Mouse (Mus musculus) brown adipose tissue, adult 24 weeks (tissue): ENCODE data around the gene Cyp3a13. TPM values are rescaled to one million over a fixed set of nuclear protein-coding genes. Genes with fewer than 3 reads are reported as not detected.
A peak's percentile ranks its signal among the peaks of the same experiment; 100 is the strongest.
"Not testable (repeated sequence)": the region's sequence is repeated elsewhere in the genome, so short reads cannot be mapped to it uniquely, and the experiment has no call there.

Experiments
- H3K27ac ChIP-seq: fragments of 200-500 bp; replicated peaks from 2 replicates; pipeline ENCODE4 v1.5.1; 2012; ENCODE audit warnings: low read depth, mild to moderate bottlenecking, low read length
- H3K4me1 ChIP-seq: fragments of 200-500 bp; 2 replicates; pipeline ENCODE4 v1.6.1; 2012; ENCODE audit warnings: low read length, mixed read lengths; ENCODE audit not compliant: control insufficient read depth, insufficient read depth, insufficient read length
- H3K4me3 ChIP-seq: fragments of 200-500 bp; 2 replicates; pipeline ENCODE4 v1.5.1; 2012; ENCODE audit warnings: low read depth, mild to moderate bottlenecking, low read length, moderate library complexity; ENCODE audit not compliant: insufficient read depth
- polyA plus RNA-seq: library from polyadenylated mRNA; stranded (reverse); fragments of >200 nt; gene quantifications from 2 replicates; pipeline ENCODE4 v1.2.4, GENCODE M21; 2012; ENCODE audit not compliant: missing spikeins, insufficient read depth, insufficient read length

Cyp3a13 gene
- polyA plus RNA-seq, 1 experiment = not detected

GRCm38 (mm10) chr5:137897812-137898211 lies 23.6 kb downstream of the Cyp3a13 start:
- Histone ChIP-seq H3K27ac (no peak overlapping the region), H3K4me3 (no peak overlapping the region), H3K4me1 (no peaks in the 10 kb centered on the region)

GRCm38 (mm10) chr5:137892954-137893353 lies 28.5 kb downstream of the Cyp3a13 start:
- no peak overlapping the region for H3K27ac ChIP-seq
- H3K4me1 ChIP-seq = no peaks in the 10 kb centered on the region
- no peak overlapping the region for H3K4me3 ChIP-seq

- Histone ChIP-seq H3K4me1 (no peaks in the 10 kb centered on the region), H3K27ac (no peak overlapping the region), H3K4me3 (no peak overlapping the region)
Measured at GRCm38 (mm10) chr5:137887666-137888065, 33.8 kb downstream of the Cyp3a13 start.

GRCm38 (mm10) chr5:137885894-137886293 lies 35.5 kb downstream of the Cyp3a13 start:
- H3K4me1 ChIP-seq = no peaks in the 10 kb centered on the region
- no peak overlapping the region for H3K4me3 ChIP-seq
- no peak overlapping the region for H3K27ac ChIP-seq

- no peak overlapping the region for H3K27ac ChIP-seq
- H3K4me1 ChIP-seq = no peaks in the 10 kb centered on the region
- H3K4me3 ChIP-seq = no peak overlapping the region
Measured at GRCm38 (mm10) chr5:137883345-137883744, 38.1 kb downstream of the Cyp3a13 start.

GRCm38 (mm10) chr5:137882922-137883321 lies 38.5 kb downstream of the Cyp3a13 start:
- no peaks in the 10 kb centered on the region for H3K4me1 ChIP-seq
- H3K27ac ChIP-seq = no peak overlapping the region
- H3K4me3 ChIP-seq = no peak overlapping the region

GRCm38 (mm10) chr5:137877860-137878259 lies 43.6 kb downstream of the Cyp3a13 start:
- H3K4me1 ChIP-seq = no peaks in the 10 kb centered on the region
- no peak overlapping the region for H3K4me3 ChIP-seq
- H3K27ac ChIP-seq = no peak overlapping the region

GRCm38 (mm10) chr5:137875054-137875453 lies 46.4 kb downstream of the Cyp3a13 start:
- no peak overlapping the region for H3K27ac ChIP-seq
- H3K4me1 ChIP-seq = no peaks in the 10 kb centered on the region
- no peak overlapping the region for H3K4me3 ChIP-seq

GRCm38 (mm10) chr5:137872381-137872702 lies 49.1 kb downstream of the Cyp3a13 start:
- not testable (repeated sequence) for H3K27ac ChIP-seq, H3K4me1 ChIP-seq, H3K4me3 ChIP-seq

GRCm38 (mm10) chr5:137871644-137872380 lies 49.6 kb downstream of the Cyp3a13 start, which contains the start of gene Pilrb2:
Gene Pilrb2 (minus strand): TSS chr5:137871815.
- H3K4me3 ChIP-seq = peak within 1 kb of the TSS; percentile 24

GRCm38 (mm10) chr5:137868600-137868999 lies 52.8 kb downstream of the Cyp3a13 start:
- not testable (repeated sequence) for H3K4me1 ChIP-seq, H3K4me3 ChIP-seq, H3K27ac ChIP-seq

More at GRCm38 (mm10) chr5:137871644-137872380, 49.6 kb downstream of the Cyp3a13 start, which contains the start of gene Pilrb2:
- H3K27ac ChIP-seq = peak within 1 kb of the TSS; percentile 3; the same call in 1 of the 2 replicates
- H3K4me1 ChIP-seq = not testable (repeated sequence)

GRCm38 (mm10) chr5:137864008-137864407 lies 57.4 kb downstream of the Cyp3a13 start:
- not testable (repeated sequence) for H3K4me3 ChIP-seq, H3K27ac ChIP-seq, H3K4me1 ChIP-seq

- not testable (repeated sequence) for H3K27ac ChIP-seq, H3K4me1 ChIP-seq
- H3K4me3 ChIP-seq = peak within 1 kb of the TSS; percentile 11
Measured at GRCm38 (mm10) chr5:137857960-137858710, 63.3 kb downstream of the Cyp3a13 start, which contains the start of gene Pilrb1. Gene Pilrb1 (minus strand): TSS chr5:137858106.

- not testable (repeated sequence) for H3K27ac ChIP-seq, H3K4me1 ChIP-seq
- H3K4me3 ChIP-seq = peak overlapping the region; percentile 11; the same call in 1 of the 2 replicates
Measured at GRCm38 (mm10) chr5:137856870-137857269, 64.5 kb downstream of the Cyp3a13 start.

GRCm38 (mm10) chr5:137854907-137855306 lies 66.5 kb downstream of the Cyp3a13 start:
- H3K4me1 ChIP-seq, H3K4me3 ChIP-seq, H3K27ac ChIP-seq: not testable (repeated sequence)

- not testable (repeated sequence) for H3K4me1 ChIP-seq, H3K27ac ChIP-seq, H3K4me3 ChIP-seq
Measured at GRCm38 (mm10) chr5:137850313-137850712, 71.1 kb downstream of the Cyp3a13 start.
